Mouse (Mus musculus) cerebellum, postnatal 36 days (tissue): ENCODE measurements at regions not wholly inside any gene's neighbourhood (a gene's known extent, or its start where the extent isn't known, plus 50 kb on each side); places are given as distances from the start of the nearest gene placed in this dataset.

Source experiments
- DNase-seq, 2 experiments: peaks; one replicate each; pipeline ENCODE4 v3.0.0; 2021 to 2022; ENCODE audit warnings: mixed read lengths in 2 of 2

GRCm38 (mm10) chr10:44820379-44820778 is 246.6 kb upstream of the Prep start:
- DNase-seq, result no peak

- DNase-seq, result no peak
These were observed 247.6 kb upstream of the Prep start for GRCm38 (mm10) chr10:44819361-44819760.

- no peak for DNase-seq
These were observed 248.4 kb upstream of the Prep start for GRCm38 (mm10) chr10:44818615-44819014.

- no peak for DNase-seq
These were observed 267.9 kb upstream of the Prdm1 start for GRCm38 (mm10) chr10:44796205-44796604.

GRCm38 (mm10) chr10:44785386-44785785 is 257.1 kb upstream of the Prdm1 start:
- DNase-seq, result no peak

GRCm38 (mm10) chr10:44780381-44780958 is 252.2 kb upstream of the Prdm1 start:
- no peak for DNase-seq

GRCm38 (mm10) chr10:44779568-44780207 is 251.4 kb upstream of the Prdm1 start:
- DNase-seq, result peak in 1 of 2 experiments; percentile 2

GRCm38 (mm10) chr10:44777214-44777613 is 248.9 kb upstream of the Prdm1 start:
- DNase-seq, result no peak

GRCm38 (mm10) chr10:44776175-44776574 is 247.9 kb upstream of the Prdm1 start:
- DNase-seq, result no peak

GRCm38 (mm10) chr10:44765527-44765926 is 237.2 kb upstream of the Prdm1 start:
- DNase-seq, result no peak

GRCm38 (mm10) chr10:44763102-44763501 is 234.8 kb upstream of the Prdm1 start:
- no peak for DNase-seq

GRCm38 (mm10) chr10:44762068-44762467 is 233.8 kb upstream of the Prdm1 start:
- no peak for DNase-seq

- no peak for DNase-seq
These were observed 233.0 kb upstream of the Prdm1 start for GRCm38 (mm10) chr10:44761324-44761723.

- DNase-seq, result peak in 1 of 2 experiments; percentile 11
These were observed 227.2 kb upstream of the Prdm1 start for GRCm38 (mm10) chr10:44755355-44755957.

GRCm38 (mm10) chr10:44754930-44755329 is 226.6 kb upstream of the Prdm1 start:
- DNase-seq, result no peak

GRCm38 (mm10) chr10:44752719-44753390 is 224.6 kb upstream of the Prdm1 start:
- no peak for DNase-seq

GRCm38 (mm10) chr10:44751061-44751460 is 222.8 kb upstream of the Prdm1 start:
- no peak for DNase-seq

- no peak for DNase-seq
These were observed 220.9 kb upstream of the Prdm1 start for GRCm38 (mm10) chr10:44749206-44749605.

GRCm38 (mm10) chr10:44747419-44747818 is 219.1 kb upstream of the Prdm1 start:
- no peak for DNase-seq

GRCm38 (mm10) chr10:44744221-44744620 is 215.9 kb upstream of the Prdm1 start:
- no peak for DNase-seq

- no peak for DNase-seq
These were observed 205.3 kb upstream of the Prdm1 start for GRCm38 (mm10) chr10:44733641-44734040.

GRCm38 (mm10) chr10:44730721-44731120 is 202.4 kb upstream of the Prdm1 start:
- DNase-seq, result no peak

- DNase-seq, result no peak
These were observed 200.7 kb upstream of the Prdm1 start for GRCm38 (mm10) chr10:44728963-44729362.

- no peak for DNase-seq
These were observed 196.3 kb upstream of the Prdm1 start for GRCm38 (mm10) chr10:44724575-44724974.
